Mouse (Mus musculus) hindbrain, embryonic 11.5 days (tissue): ENCODE data around the gene Ormdl3. TPM values are rescaled to one million over a fixed set of nuclear protein-coding genes. Genes with fewer than 3 reads are reported as not detected.
"Not testable (repeated sequence)": the region's sequence is repeated elsewhere in the genome, so short reads cannot be mapped to it uniquely, and the experiment has no call there.

Source experiments
- ATAC-seq: fragments of 200-750 bp; cut with Nextera tagmentation; 2 replicates; pipeline ENCODE4 v1.8.0; 2017; ENCODE audit warnings: mild to moderate bottlenecking, moderate TSS enrichment, moderate library complexity; ENCODE audit not compliant: low FRiP score
- DNase-seq: peaks from one replicate; pipeline ENCODE4 v3.0.0-alpha.2; 2015; ENCODE audit warnings: low spot score
- H3K27ac ChIP-seq: fragments of 300-500 bp; sonication (generic); 2 replicates; pipeline ENCODE4 v1.5.1; 2014; ENCODE audit warnings: mild to moderate bottlenecking, low read depth, low read length
- H3K27me3 ChIP-seq: fragments of 300-500 bp; sonication (generic); 2 replicates; pipeline ENCODE4 v1.6.1; 2014; ENCODE audit warnings: mild to moderate bottlenecking, low read length, moderate library complexity, mixed read lengths; ENCODE audit not compliant: control insufficient read depth, insufficient read depth
- H3K36me3 ChIP-seq: fragments of 300-500 bp; sonication (generic); 2 replicates; pipeline ENCODE4 v1.6.1; 2014; ENCODE audit warnings: mild to moderate bottlenecking, low read length, moderate library complexity, mixed read lengths; ENCODE audit not compliant: control insufficient read depth, insufficient read depth
- H3K4me1 ChIP-seq: fragments of 300-500 bp; sonication (generic); replicated peaks from 2 replicates; pipeline ENCODE4 v1.6.1; 2014; ENCODE audit warnings: low read length, mixed read lengths; ENCODE audit not compliant: control insufficient read depth, insufficient read depth
- H3K4me2 ChIP-seq: fragments of 300-500 bp; sonication (generic); replicated peaks from 2 replicates; pipeline ENCODE4 v1.6.1; 2014; ENCODE audit warnings: mild to moderate bottlenecking, low read depth, low read length
- H3K4me3 ChIP-seq: fragments of 300-500 bp; sonication (generic); 2 replicates; pipeline ENCODE4 v1.5.1; 2014; ENCODE audit warnings: low read depth, low read length
- H3K9ac ChIP-seq: fragments of 300-500 bp; sonication (generic); 2 replicates; pipeline ENCODE4 v1.6.1; 2014; ENCODE audit warnings: low read depth, low read length
- H3K9me3 ChIP-seq: fragments of 300-500 bp; sonication (generic); 2 replicates; pipeline ENCODE4 v1.6.1; 2016; ENCODE audit warnings: low read length; ENCODE audit not compliant: control insufficient read depth
- WGBS: fragments of 180-500 bp; shearing (Covaris S2); extraction: QIAGEN DNeasy Blood & Tissue Kit; methylation state at CpG from one replicate; pipeline ENCODE4 v1.1.7; 2014; 5-methylcytosine and 5-hydroxymethylcytosine counted together
- polyA plus RNA-seq: library from polyadenylated mRNA; unstranded; fragments of >200 nt; fragmentation: Nextera tagmentation; extraction: Ambion mirVana; gene quantifications from 2 replicates; pipeline ENCODE4 v1.2.1, GENCODE M21; 2014

Gene Ormdl3
- polyA plus RNA-seq, 1 experiment from 2014 or later, result 10.9 TPM

- WGBS, result 11% methylated on average over 3 of the region's 3 CpGs
- Histone ChIP-seq H3K27me3 (peaks cover 2% of the 10 kb centered on the region; the same call in 1 of the 2 replicates), H3K9me3 (no peaks in the 10 kb centered on the region), H3K36me3 (no peaks in the 10 kb centered on the region), H3K4me3 (no peak overlapping the region), H3K9ac (no peak overlapping the region), H3K27ac (no peak overlapping the region), H3K4me2 (no peak overlapping the region), H3K4me1 (no peaks in the 10 kb centered on the region)
- DNase-seq (peak; percentile 71), ATAC-seq (no peak)
These were observed 19.6 kb upstream of the Ormdl3 start for GRCm38 (mm10) chr11:98606763-98607162.

- not testable (repeated sequence) for H3K27ac ChIP-seq, H3K36me3 ChIP-seq, H3K4me3 ChIP-seq, H3K9me3 ChIP-seq, H3K9ac ChIP-seq, H3K4me2 ChIP-seq, H3K4me1 ChIP-seq, H3K27me3 ChIP-seq, ATAC-seq, DNase-seq
- WGBS, result 68% methylated on average over 6 of the region's 6 CpGs
These were observed 17.7 kb upstream of the Ormdl3 start for GRCm38 (mm10) chr11:98604911-98605310.

- Histone ChIP-seq H3K4me3 (no peak overlapping the region), H3K4me2 (no peak overlapping the region), H3K27me3 (0 out of 2 replicates have a peak, but pooled peaks cover 4% of the 10 kb centered on the region), H3K4me1 (no peaks in the 10 kb centered on the region), H3K9me3 (no peaks in the 10 kb centered on the region), H3K9ac (no peak overlapping the region), H3K36me3 (no peaks in the 10 kb centered on the region), H3K27ac (no peak overlapping the region)
- DNase-seq, result no peak
- no peak for ATAC-seq
- 89% methylated on average over 2 of the region's 2 CpGs for WGBS
These were observed 16.8 kb upstream of the Ormdl3 start for GRCm38 (mm10) chr11:98603953-98604352.

- Histone ChIP-seq H3K36me3 (no peaks in the 10 kb centered on the region), H3K9ac (peak overlapping the region; percentile 20), H3K4me1 (no peaks in the 10 kb centered on the region), H3K4me3 (peak overlapping the region; percentile 17; the same call in 1 of the 2 replicates), H3K9me3 (no peaks in the 10 kb centered on the region), H3K27ac (no peak overlapping the region), H3K27me3 (0 out of 2 replicates have a peak, but pooled peaks cover 5% of the 10 kb centered on the region), H3K4me2 (peak overlapping the region; percentile 45)
- 3% methylated on average over 20 of the region's 20 CpGs for WGBS
- peak; percentile 66 for DNase-seq
- ATAC-seq, result 0 out of 2 replicates have a peak, but pooled peaks have one; percentile 22
These were observed 15.0 kb upstream of the Ormdl3 start for GRCm38 (mm10) chr11:98602090-98602690.

GRCm38 (mm10) chr11:98599291-98599690, 12.1 kb upstream of the Ormdl3 start:
- WGBS, result 36% methylated on average over 18 of the region's 18 CpGs
- no peak overlapping the region for H3K4me3 ChIP-seq
- H3K27ac ChIP-seq, result no peak overlapping the region
- DNase-seq (no peak), ATAC-seq (no peak)
- H3K9ac ChIP-seq, result no peak overlapping the region
- no peaks in the 10 kb centered on the region for H3K36me3 ChIP-seq
- no peaks in the 10 kb centered on the region for H3K9me3 ChIP-seq
- H3K4me2 ChIP-seq, result no peak overlapping the region
- H3K27me3 ChIP-seq, result 0 out of 2 replicates have a peak, but pooled peaks cover 5% of the 10 kb centered on the region
- no peaks in the 10 kb centered on the region for H3K4me1 ChIP-seq

- Histone ChIP-seq H3K27me3 (0 out of 2 replicates have a peak, but pooled peaks cover 5% of the 10 kb centered on the region), H3K4me2 (no peak overlapping the region), H3K9me3 (no peaks in the 10 kb centered on the region), H3K27ac (no peak overlapping the region), H3K4me3 (no peak overlapping the region), H3K36me3 (no peaks in the 10 kb centered on the region), H3K4me1 (no peaks in the 10 kb centered on the region), H3K9ac (no peak overlapping the region)
- WGBS, result 70% methylated on average over 18 of the region's 18 CpGs
- ATAC-seq (no peak), DNase-seq (no peak)
These were observed 11.7 kb upstream of the Ormdl3 start for GRCm38 (mm10) chr11:98598851-98599290.

- ATAC-seq (no peak), DNase-seq (no peak)
- Histone ChIP-seq H3K36me3 (no peaks in the 10 kb centered on the region), H3K4me3 (no peak within 1 kb of the TSS), H3K27me3 (0 out of 2 replicates have a peak, but pooled peaks cover 5% of the 10 kb centered on the region), H3K4me1 (no peaks in the 10 kb centered on the region), H3K9ac (no peak within 1 kb of the TSS), H3K4me2 (no peak within 1 kb of the TSS), H3K9me3 (no peaks in the 10 kb centered on the region), H3K27ac (no peak within 1 kb of the TSS)
- 89% methylated on average over 8 of the region's 8 CpGs for WGBS
These were observed 10.8 kb upstream of the Ormdl3 start, which contains the start of gene Lrrc3c for GRCm38 (mm10) chr11:98597991-98598390. Lrrc3c (plus strand) TSS chr11:98598291.

- no peaks in the 10 kb centered on the region for H3K36me3 ChIP-seq
- H3K4me2 ChIP-seq, result no peak overlapping the region
- ATAC-seq, result no peak
- H3K4me1 ChIP-seq, result no peaks in the 10 kb centered on the region
- no peak overlapping the region for H3K9ac ChIP-seq
- DNase-seq, result peak; percentile 74
- 39% methylated on average over 6 of the region's 6 CpGs for WGBS
- H3K27me3 ChIP-seq, result 0 out of 2 replicates have a peak, but pooled peaks cover 5% of the 10 kb centered on the region
- no peak overlapping the region for H3K4me3 ChIP-seq
- H3K27ac ChIP-seq, result no peak overlapping the region
- no peaks in the 10 kb centered on the region for H3K9me3 ChIP-seq
These were observed 10.2 kb upstream of the Ormdl3 start for GRCm38 (mm10) chr11:98597363-98597762.

- Histone ChIP-seq H3K4me1 (no peaks in the 10 kb centered on the region), H3K27me3 (0 out of 2 replicates have a peak, but pooled peaks cover 5% of the 10 kb centered on the region), H3K9ac (no peak overlapping the region), H3K4me3 (no peak overlapping the region), H3K9me3 (no peaks in the 10 kb centered on the region), H3K27ac (no peak overlapping the region), H3K4me2 (no peak overlapping the region), H3K36me3 (no peaks in the 10 kb centered on the region)
- WGBS, result 74% methylated on average over 3 of the region's 3 CpGs
- ATAC-seq, result no peak
- DNase-seq, result no peak
These were observed 8.8 kb upstream of the Ormdl3 start for GRCm38 (mm10) chr11:98595955-98596354.
